Mouse (Mus musculus): Measurements from ENCODE around the gene Nudt14.

Gene Nudt14

DNA sequence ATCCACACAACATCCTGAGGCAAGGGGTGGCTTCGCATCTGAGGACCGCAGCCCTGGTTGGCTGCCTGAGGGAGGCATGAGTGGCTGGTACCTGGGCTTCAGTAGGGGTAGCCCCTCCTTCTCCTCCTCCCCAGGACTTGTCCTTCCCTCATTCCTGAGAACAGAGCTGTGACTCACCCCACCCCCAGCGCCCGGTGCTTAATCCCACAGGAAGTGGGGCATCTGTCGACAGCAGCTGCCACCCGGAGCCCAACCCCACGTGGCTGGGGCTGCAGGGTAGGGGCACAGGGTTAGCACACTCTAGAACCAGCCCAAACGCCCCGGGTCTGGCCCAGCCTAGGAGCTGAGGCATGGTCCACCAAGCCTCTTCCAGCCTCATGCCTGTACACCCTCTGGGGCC is 4.0 kb downstream of the Nudt14 start:
- ChIA-PET POLR2A (interaction anchor here in 1 of 4 experiments (1.3 to 2.1 kb wide), 2 partner anchors 12 to 118 kb away, joined by 3 to 7 read pairs; no protein-coding TSS in a partner anchor), CTCF (interaction anchor here in 2 of 4 experiments (1.2 to 1.8 kb wide), 3 partner anchors 9 to 12 kb away, joined by 3 to 4 read pairs (median 4); partner anchors contain the start of gene Jag2 (in 1 of the 2))

GRCm38 (mm10) chr12:112932647-112933046 is 9.3 kb downstream of the Nudt14 start:
- ChIA-PET POLR2A (interaction anchor here in 2 of 4 experiments (0.7 to 2.2 kb wide), 4 partner anchors 9 to 120 kb away, joined by 3 to 13 read pairs (median 4); partner anchors contain the start of gene Nudt14 (in 2 of the 2)), CTCF (interaction anchor here in 2 of 4 experiments (0.5 to 1.9 kb wide), 5 partner anchors 9 to 72 kb away, joined by 3 to 4 read pairs (median 4); partner anchors contain the start of gene Nudt14 (in 1 of the 2))

DNA sequence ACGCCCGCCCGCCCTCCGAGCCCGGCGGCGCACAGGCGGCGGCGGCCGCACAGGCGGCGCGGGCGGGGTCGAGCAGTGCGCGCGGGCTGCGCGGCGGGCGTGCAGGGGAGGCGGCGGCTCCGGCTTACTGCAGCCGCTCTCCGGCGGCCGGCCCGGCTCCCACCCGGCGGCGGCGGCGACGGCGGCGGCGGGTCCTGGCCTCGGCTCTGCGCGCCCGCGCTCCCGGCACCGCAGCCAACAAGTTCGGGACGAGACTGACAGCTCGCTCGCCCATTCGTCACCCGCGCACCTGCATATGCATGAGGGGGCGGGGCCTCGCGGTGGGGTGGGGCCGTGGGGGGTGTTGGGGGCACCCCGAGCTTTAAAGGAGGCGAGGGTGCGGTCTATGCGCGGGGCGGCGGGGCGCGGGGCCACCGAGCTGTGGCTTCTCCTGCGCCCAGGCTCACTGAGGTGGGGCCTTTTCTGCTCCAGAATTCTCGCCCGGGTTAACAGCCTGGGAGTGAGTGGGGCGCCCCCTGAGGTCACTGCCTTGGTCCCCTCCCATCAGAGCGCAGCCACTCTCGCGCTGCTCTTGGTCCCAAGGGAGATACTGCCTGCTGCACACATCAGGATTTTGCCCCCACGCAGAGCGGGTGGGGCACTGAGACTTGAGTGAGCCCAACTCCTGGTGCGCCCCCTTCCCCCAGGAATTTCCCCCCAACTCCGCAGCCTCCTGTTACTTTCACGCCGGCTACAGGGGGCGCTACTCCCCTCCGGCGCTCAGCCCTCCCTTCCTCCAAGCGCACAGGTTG is 12.2 kb downstream of the Nudt14 start, which contains the start of gene Jag2:
Gene Jag2 (minus strand): TSS at position 215 of the 791 bp plus-strand sequence.
- CTCF ChIA-PET: interaction anchor here (0.6 to 3.4 kb wide), 41 partner anchors 9 to 1138 kb away, joined by 3 to 18 read pairs (median 4); partner anchors contain the start of genes Nudt14 (in 3 of the 4), Brf1 (in 1 of the 4), Btbd6 (in 1 of the 4) and Tex22 (in 1 of the 4)
- POLR2A ChIA-PET: interaction anchor here in 3 of 4 experiments (0.6 to 1.8 kb wide), 9 partner anchors 8 to 226 kb away, joined by 3 to 10 read pairs (median 3); partner anchors contain the start of genes Nudt14 (in 2 of the 3), Btbd6 (in 1 of the 3) and Tedc1 (in 1 of the 3)

DNA sequence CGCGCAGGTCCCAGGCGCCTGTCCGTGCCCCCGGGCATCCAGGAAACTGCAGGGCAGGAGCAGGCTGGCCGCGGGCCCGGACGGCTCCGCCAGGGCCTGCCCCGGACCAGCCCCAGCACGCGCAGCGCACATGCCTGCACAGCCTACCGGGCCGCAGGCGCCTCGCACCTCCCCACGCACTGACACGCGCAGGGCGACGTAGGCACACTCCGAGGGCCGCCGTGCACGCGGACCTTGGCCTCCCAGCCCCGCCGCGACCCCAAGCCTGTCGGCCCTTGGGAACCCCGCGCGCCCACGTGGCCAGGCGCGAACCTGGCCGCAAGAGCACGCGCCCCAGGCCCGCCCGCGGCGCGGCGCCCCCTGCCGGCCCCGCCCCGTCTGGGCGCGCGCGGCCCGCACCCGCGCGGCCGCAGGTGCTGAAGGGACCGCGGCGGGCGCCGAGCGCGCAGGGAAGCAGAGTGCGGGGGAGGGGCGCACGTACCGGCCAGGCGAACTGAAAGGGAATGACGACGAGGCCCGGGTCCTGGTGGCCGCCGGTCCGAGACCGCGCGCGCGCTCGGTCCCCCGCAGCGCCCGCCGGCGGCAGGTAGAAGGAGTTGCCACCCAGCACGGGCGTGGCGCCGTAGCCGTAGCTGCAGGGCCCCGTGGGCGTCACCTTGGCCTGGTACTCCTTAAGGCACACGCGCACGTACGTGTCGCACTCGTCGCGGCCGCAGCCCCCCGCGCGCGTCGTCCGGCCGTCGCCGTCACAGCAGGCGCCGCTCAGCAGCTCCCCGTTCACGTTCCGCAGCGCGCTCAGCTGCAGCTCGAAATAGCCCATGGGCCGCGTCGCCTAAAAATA is 13.3 kb downstream of the Nudt14 start:
- CTCF ChIA-PET: interaction anchor here (0.6 to 3.4 kb wide), 14 partner anchors 10 to 1115 kb away, joined by 3 to 18 read pairs (median 4); partner anchors contain the start of genes Tex22 (in 1 of the 4), Xrcc3 (in 1 of the 4) and Zfyve21 (in 1 of the 4)
- POLR2A ChIA-PET: interaction anchor here in 2 of 4 experiments (0.6 to 1.8 kb wide), 5 partner anchors 10 to 205 kb away, joined by 3 to 7 read pairs (median 3); no protein-coding TSS in a partner anchor

- ChIA-PET POLR2A (interaction anchor here in 1 of 4 experiments (0.6 kb wide), 1 partner anchor 46 kb away, joined by 3 read pairs; no protein-coding TSS in a partner anchor), CTCF (interaction anchor here in 3 of 4 experiments (0.5 to 1.6 kb wide), 8 partner anchors 8 to 254 kb away, joined by 3 to 4 read pairs (median 3); no protein-coding TSS in a partner anchor)
Observed at GRCm38 (mm10) chr12:112927265-112927664, 14.7 kb downstream of the Nudt14 start.

- POLR2A ChIA-PET: interaction anchor here in 2 of 4 experiments (0.6 to 1.1 kb wide), 3 partner anchors 9 to 16 kb away, joined by 3 read pairs; partner anchors contain the start of gene Nudt14 (in 1 of the 2)
- CTCF ChIA-PET: interaction anchor here in 3 of 4 experiments (1.0 to 1.6 kb wide), 4 partner anchors 10 to 50 kb away, joined by 3 to 4 read pairs (median 3); no protein-coding TSS in a partner anchor
Observed at GRCm38 (mm10) chr12:112925950-112926349, 16.0 kb downstream of the Nudt14 start.

GRCm38 (mm10) chr12:112922541-112922940 is 19.4 kb downstream of the Nudt14 start:
- POLR2A ChIA-PET: interaction anchor here in 1 of 4 experiments (0.6 to 1.7 kb wide), 2 partner anchors 24 to 72 kb away, joined by 3 read pairs; no protein-coding TSS in a partner anchor
- CTCF ChIA-PET: no interaction called here

GRCm38 (mm10) chr12:112921518-112921917 is 20.4 kb downstream of the Nudt14 start:
- POLR2A ChIA-PET: interaction anchor here in 2 of 4 experiments (0.6 to 1.9 kb wide), 3 partner anchors 8 to 20 kb away, joined by 3 to 6 read pairs (median 3); partner anchors contain the start of genes Jag2 (in 1 of the 2) and Nudt14 (in 1 of the 2)
- CTCF ChIA-PET: no interaction called here

GRCm38 (mm10) chr12:112917906-112918305 is 24.0 kb downstream of the Nudt14 start:
- POLR2A ChIA-PET: no interaction called here

GRCm38 (mm10) chr12:112917486-112917885 is 24.4 kb downstream of the Nudt14 start:
- POLR2A ChIA-PET: no interaction called here
- CTCF ChIA-PET: interaction anchor here in 2 of 4 experiments (1.2 to 1.5 kb wide), 2 partner anchors 10 to 13 kb away, joined by 3 read pairs; partner anchors contain the start of gene Jag2 (in 1 of the 2)

More at GRCm38 (mm10) chr12:112917906-112918305, 24.0 kb downstream of the Nudt14 start:
- CTCF ChIA-PET: interaction anchor here in 2 of 4 experiments (1.2 to 1.5 kb wide), 2 partner anchors 10 to 12 kb away, joined by 3 read pairs; partner anchors contain the start of gene Jag2 (in 1 of the 2)

- ChIA-PET CTCF (interaction anchor here in 2 of 4 experiments (1.2 to 1.5 kb wide), 2 partner anchors 11 to 13 kb away, joined by 3 read pairs; partner anchors contain the start of gene Jag2 (in 1 of the 2)), POLR2A (interaction anchor here in 1 of 4 experiments (0.7 kb wide), 1 partner anchor 9 kb away, joined by 3 read pairs; no protein-coding TSS in a partner anchor)
Observed at GRCm38 (mm10) chr12:112916698-112917400, 25.1 kb downstream of the Nudt14 start.

GRCm38 (mm10) chr12:112915587-112915986 is 26.3 kb downstream of the Nudt14 start:
- ChIA-PET CTCF (no interaction called here), POLR2A (no interaction called here)

DNA sequence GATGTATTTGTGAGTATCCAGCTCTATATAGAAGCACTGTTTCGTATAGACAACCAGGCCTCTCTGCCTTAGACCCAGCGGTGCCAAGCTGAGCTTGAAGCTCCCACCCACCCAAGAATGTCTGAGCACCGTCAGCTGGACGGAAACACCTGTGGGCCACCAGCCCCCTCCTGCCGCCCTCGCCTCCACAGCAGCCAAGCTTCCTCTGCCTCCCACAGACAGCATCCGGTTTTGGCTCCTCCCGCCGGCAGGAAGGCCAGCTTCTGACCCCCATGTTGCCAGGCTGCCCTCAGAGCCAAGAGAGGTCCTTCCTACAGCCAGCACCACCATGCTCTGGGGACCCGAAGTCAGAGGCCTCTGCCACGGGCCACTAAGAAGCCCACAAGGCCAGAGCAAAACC is 27.4 kb downstream of the Nudt14 start:
- POLR2A ChIA-PET: interaction anchor here in 1 of 4 experiments (1.0 kb wide), 1 partner anchor 106 kb away, joined by 3 read pairs; the partner anchor contains the start of gene Clba1
- CTCF ChIA-PET: interaction anchor here in 1 of 4 experiments (0.8 kb wide), 1 partner anchor 15 kb away, joined by 3 read pairs; the partner anchor contains the start of gene Jag2

DNA sequence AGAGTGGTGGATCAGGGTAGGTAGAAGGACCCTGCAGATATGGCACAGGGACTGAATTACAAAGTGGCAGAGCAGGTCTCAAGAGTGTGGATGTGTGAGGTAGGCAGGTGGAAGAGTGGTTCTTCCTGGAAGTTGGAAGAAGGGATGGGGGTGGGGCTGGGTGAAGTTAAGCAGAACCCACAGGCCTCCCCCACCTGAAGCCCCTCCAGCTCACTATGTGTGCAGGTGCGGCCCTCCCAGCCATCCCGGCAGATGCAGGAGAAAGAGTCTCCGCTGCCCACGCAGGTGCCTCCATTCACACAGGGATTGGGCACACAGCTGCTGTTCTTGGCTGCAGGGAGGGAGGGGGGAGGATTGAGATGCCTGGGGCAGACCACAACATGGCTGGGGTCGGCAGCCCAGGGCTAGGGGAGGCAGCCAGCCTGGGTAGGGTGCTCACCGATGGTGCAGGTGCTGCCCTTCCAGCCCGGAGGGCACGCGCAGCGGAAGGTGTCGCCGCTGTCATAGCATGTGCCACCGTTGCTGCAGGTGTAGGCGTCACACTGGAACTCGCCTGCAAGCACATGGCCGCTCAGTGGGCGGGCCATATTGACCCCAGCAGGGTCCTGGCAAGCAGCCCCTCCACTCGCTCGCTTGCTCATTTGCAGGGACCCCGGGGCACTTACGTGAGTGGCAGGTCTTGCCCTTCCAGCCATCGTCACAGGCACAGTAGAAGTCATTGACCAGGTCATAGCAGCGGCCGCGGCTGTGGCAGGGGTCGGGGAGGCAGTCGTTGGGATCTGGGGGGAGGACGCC is 28.8 kb downstream of the Nudt14 start:
- ChIA-PET CTCF (no interaction called here), POLR2A (interaction anchor here in 1 of 4 experiments (0.7 to 1.0 kb wide), 2 partner anchors 27 to 104 kb away, joined by 3 read pairs; partner anchors contain the start of gene Clba1)

DNA sequence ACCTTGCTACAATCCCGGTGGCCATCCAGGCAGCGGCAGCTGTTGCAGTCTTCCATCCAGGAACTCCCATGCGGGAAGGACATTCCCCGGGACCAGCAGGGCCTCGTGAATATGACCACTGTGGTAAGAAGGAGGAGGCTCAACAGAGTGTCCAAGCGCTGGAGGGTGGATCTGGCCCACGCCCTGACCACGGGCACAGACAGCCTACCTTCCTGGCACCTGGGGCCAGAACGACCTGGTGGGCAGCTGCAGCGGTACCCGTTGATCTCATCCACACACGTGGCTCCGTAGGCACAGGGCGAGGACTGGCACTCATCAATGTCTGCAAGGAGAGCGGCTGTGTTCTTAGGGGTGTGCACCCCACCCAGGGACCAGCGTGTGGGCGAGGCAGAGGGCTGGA is 30.2 kb downstream of the Nudt14 start:
- ChIA-PET POLR2A (no interaction called here), CTCF (interaction anchor here in 1 of 4 experiments (1.4 kb wide), 1 partner anchor 36 kb away, joined by 4 read pairs; no protein-coding TSS in a partner anchor)

GRCm38 (mm10) chr12:112908991-112909390 is 32.9 kb downstream of the Nudt14 start:
- CTCF ChIA-PET: interaction anchor here in 1 of 4 experiments (1.0 to 1.3 kb wide), 2 partner anchors 31 to 33 kb away, joined by 3 read pairs; no protein-coding TSS in a partner anchor
- POLR2A ChIA-PET: interaction anchor here in 1 of 4 experiments (0.8 to 0.9 kb wide), 2 partner anchors 11 to 795 kb away, joined by 3 read pairs; no protein-coding TSS in a partner anchor

All from embryonic stem cell, embryonic (primary cell).